Mouse (Mus musculus) gastrocnemius, postnatal 25 days (tissue): ENCODE data around the gene Foxp1. TPM values are rescaled to one million over a fixed set of nuclear protein-coding genes. Genes with fewer than 3 reads are reported as not detected.

ENCODE experiments used
- DNase-seq: peaks from one replicate; pipeline ENCODE4 v3.0.0; 2022
- total RNA-seq, 2 experiments: library from RNA; stranded (reverse); gene quantifications; 1 replicate in 1 of 2; 2 replicates in 1 of 2; pipeline ENCODE4 v1.2.3; 2021

Gene Foxp1
- total RNA-seq, 2 experiments from 2014 or later: 16.9 to 17.8 TPM

DNA sequence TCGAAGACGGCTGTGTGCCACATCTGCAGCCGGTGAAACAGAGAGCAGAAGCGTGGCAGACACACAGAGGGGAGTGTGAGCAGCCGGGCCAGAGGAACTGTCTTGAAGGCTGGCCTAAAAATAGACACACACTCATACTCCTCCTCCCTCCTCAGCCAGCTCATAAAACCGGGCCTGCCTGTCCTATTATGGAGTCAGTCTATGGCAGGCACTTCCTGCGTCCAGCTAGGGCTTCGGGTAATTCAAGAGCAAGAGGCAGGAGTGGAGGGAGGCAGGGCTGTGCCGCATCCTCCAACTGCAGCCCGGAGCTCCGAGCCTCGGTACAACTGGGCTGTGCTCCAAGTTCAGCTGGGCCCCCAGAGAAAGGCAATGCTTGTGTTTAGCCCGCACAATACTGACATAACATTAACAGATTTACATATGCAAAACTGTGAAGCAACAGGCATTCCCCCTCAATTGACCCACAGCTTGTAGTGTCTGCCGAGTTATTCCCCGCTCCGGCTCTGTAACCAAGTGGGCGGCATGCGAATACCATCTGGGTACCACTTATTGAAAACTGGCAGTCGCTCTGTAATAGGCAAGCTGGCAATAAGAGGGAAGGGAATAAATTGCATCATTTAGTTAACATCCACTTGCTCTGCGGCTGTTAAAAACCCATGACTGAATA, 37.2 kb downstream of the Foxp1 start:
- DNase-seq: peak; percentile 84

DNA sequence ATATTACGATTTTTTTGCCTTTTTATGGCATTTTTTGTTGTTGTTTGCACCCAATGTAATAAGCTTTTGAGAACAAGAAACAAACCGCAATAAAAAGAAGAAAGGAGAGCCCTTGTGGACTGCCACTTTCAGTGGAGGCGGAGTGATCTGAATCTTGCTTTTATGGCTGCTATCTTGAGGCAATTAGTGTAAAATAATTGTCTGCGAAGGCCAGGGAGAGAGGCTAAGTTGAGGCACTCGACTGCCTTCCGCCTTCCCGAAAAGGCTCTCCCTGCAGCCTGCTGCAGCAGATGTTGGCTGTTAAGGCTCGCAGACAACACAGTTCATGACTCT, 37.7 kb downstream of the Foxp1 start:
- DNase-seq: no peak

DNA sequence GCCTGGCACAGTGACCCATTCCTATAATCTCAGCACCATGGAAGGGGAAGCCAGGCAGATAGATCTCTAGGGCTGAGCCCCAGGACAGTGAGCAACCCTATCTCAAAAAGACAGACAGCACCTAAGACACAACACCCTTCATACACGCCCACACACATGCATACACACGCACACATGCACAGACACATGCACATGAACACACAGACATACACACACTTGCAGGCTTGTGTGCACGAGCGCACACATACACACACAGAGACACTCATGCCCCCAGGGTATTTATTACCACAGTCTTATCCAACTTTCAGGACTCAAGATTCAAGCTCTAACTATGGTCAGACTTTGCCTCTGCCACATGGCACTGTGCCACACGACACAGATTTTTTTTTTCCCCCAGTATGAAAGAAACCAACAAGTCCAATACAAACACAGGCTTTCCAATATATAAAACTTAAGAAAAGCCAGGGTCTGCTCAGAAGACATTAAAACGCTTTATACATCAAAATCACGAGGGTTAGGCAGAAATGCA, 38.3 kb downstream of the Foxp1 start:
- no peak for DNase-seq

DNA sequence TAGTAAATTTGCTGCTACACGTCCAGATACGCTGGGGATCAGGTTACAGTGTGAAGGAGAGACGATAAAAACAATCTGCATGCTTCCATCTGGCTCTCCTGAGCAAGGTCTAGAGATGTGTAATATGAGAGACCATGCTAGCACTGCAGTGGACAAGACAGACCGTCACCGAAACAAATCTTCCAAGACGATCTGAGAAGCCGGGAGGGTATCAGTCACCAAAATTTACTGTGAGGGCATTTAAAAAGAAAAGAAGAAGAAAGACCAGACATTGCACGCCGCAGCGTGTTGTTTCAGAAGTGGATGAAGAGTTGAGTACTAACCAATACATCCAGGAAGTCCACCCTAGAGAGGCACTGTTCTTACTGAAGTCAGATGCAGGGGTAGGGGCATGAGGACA, 39.0 kb downstream of the Foxp1 start:
- no peak for DNase-seq

DNA sequence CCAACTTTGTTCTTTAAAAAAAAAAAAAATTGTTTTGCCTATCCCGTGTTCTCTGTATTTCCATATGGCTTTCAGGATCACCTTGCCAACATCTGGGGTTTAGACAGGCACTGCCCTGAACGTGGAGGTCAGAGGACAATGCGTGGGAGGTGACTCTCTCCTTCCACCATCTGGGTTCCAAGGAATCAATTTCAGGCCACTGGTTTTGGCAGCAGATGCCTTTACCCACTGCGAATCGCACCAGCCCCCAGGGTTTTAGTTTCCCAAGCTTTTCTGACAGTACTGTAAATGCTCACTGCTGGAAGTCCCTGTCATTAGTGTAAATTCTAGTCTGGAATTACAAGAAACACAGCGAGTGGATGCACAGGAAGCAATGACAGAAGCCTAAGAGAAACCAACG, 41.0 kb downstream of the Foxp1 start:
- no peak for DNase-seq

DNA sequence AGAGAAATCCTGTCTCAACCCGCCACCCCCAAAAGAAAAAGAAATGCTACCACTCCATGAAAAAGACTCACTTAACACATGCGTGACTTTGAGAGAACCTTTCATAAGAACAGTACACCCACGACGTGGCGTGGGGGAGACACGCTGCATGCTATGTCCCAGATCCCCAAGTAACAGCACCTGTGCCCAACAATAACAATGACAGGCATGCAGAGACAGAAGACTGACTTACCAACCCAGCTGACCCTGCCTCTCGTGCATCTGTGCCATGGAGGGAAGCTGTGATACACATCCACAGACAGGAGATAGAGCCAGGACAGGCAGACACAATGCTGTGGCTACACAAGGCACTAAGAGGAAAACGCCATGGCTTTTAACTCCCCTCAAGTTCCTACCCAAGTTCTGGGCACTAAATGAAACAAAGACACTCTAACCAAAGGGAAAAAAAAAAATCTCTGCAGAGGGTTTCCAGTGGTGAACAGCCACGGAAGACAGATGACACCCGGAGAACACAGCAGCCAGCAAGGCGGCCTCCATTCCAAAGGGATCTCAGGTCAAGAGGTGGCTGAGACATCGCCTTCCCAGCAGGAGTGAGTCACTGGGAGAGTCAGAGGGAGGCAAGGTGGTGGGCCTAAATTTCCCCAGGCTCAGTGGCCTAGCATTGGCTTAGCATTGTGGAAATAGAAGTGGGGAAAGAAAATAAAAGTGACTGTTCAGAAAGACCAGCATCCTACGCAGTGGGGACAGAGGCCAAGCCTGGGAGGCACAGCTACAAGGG, 43.5 kb downstream of the Foxp1 start:
- DNase-seq: no peak

DNA sequence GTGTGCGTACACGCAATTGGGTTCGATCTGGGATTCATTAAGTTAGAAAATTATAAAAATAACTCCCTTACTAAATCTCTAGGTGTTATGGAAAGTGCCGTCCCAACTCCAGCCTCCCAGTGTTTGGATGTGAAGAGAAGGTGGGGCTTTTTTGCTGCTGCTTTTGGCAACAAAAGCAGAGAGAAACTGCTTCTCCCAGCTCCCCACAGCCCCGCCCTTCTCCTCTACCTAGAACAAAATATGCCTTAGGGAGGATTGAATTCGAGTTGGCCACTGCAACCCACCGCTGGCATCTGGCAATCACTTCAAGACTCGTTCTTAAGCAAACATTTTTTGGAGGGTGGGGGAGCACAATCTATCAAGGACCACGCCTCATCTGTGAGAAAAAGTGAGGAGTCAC, 47.5 kb downstream of the Foxp1 start:
- no peak for DNase-seq

DNA sequence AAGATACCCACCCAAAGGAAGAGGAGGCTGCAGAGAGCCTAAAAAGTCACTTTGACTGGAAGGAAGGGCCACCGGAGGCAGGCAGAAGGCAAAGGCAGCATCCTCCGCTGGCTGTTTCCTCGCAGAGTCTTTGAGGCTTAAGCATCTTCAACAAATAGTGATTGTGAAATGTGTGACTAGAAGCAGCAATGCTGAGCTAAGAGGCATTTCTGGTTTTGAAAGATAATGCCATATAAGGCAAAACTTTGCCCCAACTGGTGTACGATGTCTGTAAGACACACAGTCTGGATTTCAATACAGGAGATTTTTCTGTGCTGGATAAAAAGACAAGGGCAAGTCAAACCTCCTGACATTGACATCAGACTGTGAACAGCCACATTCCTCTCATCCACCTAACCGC, 51.6 kb downstream of the Foxp1 start:
- no peak for DNase-seq

DNA sequence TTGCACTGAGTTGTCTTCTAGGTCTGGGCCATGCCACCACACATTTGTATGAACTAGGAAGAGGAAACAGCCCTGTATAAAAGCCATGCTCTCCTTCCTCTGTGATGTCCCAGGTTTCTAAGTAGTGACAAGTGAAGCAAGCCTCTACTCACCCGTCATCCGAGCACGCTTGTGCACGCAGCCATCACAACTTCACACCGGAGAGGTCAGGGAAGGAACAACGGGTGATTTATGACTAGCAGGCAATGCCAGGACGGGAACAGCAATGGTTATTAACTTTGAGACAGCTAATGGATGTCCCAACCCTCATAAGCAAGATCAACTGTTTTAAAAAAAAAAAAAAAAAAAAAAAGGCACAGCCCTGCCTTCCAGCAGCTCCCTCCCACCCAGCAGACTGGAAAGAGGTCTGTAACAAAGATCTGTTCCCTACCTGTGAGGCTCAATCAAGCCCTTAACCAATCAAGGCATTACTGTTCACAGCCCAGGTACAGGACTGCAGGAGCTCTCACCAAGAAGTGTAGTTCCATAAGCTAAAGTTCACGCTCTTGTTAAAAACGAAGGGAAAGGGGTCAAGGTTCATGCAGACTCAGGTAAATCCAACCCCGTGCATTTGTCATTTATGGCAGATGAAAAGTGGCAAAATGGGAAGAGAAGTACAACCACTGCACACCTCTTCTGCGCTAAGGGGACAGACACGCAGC, 53.2 kb downstream of the Foxp1 start:
- no peak for DNase-seq

DNA sequence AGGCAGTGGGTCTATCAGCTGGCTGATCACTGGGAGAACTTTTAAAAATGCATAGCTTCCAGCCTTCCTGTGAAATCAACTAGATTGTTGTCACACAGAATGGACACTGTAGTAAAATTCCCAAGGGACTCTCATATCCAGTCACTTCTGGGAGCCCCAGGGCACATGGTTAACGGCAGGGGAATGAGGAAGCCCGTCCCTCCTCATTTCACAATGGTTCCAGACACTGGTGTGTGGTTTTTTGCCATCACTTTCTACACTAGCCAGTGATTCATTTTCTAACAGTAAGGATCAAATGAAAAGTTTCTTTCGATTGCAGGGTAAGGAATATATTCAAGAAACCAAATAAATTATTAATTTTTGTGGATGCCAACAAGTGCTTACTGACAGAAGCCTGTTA, 54.7 kb downstream of the Foxp1 start:
- DNase-seq: no peak

DNA sequence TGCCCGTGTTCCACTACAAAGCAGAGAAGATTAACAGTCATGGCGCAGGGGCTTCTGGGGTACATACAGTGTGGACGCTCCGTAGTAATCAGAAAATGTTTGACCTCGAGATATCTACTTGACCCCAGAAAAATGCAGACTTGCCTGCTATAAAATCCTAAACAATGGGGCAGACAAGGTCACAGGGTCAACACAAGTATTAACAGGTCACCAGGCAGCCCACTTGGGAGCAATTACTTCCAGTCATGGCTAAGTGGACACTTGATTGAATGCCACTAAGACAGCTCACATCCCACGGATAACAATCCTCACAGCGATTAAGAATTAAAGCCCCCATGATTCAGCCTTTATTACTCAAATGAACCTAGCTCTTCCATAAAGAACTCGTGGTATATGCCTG, 55.4 kb downstream of the Foxp1 start:
- no peak for DNase-seq

DNA sequence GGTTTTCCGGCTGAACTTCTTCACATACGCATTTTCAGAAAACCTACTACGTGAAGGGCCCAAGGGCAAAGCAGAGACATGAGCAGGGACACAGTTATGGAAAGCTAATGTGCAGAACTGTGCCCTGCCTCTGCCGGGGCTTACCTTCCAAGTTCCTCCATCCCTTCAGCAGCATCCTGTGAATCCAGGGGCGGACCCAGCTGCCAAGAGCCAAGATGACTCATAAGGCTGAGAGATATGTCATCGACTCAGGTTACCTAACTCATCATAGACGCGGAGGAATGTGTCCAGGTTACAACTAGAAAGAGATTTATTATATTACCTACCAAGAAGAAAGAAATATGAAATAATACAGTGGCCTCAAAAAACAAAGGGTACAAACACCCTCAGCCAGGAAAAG, 56.2 kb downstream of the Foxp1 start:
- no peak for DNase-seq

DNA sequence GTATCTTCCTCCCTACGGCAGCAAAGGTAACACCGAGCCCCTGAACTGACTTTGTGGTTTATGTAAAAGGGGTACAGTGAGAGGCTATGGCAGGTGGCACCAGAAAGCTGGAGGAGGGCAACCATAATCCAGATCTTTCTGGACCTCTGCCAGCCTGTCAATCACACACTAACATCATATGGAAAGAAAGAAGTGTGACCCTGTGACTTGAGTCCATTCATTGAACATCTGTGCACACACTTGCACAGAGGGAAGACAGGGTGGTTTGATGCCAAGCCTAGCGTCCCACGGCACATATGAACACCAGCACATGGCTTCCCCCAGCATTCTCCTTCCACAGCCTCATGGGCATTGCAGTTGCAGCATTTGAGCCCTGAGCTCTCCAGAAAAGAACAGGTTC, 58.1 kb downstream of the Foxp1 start:
- DNase-seq: no peak

DNA sequence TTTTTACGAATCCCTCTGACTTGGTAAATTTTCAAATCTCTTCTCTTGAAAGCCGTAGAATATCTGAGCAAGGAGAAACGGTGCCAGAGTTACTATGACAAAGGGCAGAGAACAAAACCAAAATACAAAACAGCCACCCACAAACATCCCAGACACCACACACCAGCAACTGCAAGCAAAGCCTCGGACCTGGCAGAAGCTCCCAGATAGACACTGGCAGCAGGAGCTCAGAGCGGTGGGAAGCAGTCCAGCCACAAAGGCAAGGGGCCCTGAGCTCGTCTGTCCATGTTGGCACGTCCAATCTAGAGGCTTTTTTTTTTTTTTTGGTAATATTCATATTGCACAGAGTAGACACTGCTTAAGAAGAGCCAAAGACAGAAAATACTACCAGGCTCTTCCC, 58.6 kb downstream of the Foxp1 start:
- DNase-seq: no peak

DNA sequence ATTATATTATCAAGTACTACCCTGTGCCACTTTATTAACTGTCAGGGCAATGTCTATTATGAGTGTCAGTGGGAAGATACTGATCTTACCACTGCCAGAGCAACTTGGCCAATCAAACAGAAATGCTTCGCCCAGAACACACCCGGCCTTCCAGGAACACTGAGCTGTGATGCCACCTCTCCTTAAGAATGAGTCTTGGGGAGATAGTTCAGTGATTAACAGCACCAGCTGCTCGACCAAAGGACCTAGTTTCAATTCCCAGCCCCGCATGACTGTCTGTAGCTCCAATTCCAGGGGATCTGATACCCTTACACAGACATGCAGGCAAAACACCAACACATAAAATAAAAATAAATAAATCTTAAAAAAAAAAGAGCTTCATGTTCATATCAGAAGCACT, 63.7 kb downstream of the Foxp1 start:
- DNase-seq: peak; percentile 31

DNA sequence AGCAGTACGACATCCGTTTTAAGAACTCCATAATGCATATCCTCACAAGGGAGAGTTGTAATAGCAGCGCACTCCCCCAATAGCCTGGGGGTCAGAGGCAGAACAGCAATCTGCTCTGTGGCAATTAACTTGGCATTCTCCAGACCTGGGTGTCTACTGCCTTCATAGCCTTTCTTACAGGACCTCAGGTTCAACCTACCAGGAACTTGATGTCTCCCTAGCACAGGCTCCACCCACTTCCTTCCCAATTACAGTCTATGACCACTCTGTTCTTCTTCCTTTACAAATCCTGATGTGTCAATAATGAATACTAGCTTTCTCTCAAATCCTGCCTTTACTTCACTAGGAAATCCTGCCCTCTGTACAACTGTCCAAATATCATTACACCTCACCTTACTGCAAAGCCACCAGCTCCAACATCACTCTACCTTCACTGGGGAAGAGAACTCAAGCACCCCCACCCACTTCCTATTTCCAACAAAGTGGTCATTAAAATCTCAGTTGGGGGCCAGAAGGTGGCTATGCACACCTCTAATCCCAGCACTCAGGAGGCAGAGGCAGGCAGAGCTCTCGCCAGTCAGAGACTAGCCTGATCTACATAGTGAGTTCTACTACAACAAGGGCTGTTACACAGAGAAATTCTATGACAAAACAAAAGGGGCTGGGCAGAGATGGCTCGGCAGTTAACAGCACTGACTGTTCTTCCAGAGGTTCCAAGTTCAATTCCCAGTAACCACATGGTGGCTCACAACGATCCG, 68.6 kb downstream of the Foxp1 start:
- no peak for DNase-seq

DNA sequence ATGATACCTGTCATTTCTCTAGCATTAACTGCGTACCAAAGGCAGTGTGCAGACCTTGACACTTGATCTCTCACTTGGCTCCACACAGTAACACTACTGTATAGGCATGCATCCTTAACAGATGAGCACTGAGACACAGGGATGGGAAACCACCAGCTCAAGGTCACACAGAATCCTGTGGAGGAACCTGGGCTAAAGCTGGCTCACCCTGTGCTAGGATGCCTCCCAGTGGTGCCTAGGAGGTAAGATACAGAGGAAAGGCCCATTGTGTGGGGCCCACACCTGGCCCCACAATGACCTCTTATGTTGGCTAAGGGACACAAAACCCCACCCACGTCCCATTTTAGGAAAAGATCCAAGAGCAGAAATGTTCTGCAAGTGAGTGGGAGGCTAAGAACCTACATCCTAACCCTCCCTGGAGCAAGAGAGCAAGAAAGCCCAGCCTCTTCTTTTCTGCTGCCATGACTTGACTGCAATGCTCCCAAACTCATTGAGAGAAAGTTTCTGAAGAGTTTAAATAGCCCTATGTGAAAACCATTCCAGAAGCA, 69.8 kb downstream of the Foxp1 start:
- no peak for DNase-seq

DNA sequence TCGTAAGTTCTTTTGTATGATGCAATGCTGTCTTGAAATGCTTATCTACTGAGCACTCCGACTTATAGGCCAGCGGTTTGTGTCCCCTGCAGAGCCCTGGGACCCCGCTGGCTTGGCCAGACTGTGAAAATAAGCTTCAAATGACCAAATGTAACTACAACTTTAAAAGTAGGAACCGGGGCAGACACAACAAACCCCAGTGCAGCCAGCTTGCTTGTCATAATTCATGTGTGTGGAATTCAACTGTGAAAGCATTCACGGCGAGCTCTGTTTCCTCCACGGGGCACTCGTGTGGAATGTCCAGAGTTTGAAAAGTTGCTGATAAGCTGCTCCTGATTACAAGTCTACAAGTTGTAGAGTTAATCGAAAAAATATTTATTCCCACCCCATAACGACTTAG, 71.0 kb downstream of the Foxp1 start:
- DNase-seq: no peak

DNA sequence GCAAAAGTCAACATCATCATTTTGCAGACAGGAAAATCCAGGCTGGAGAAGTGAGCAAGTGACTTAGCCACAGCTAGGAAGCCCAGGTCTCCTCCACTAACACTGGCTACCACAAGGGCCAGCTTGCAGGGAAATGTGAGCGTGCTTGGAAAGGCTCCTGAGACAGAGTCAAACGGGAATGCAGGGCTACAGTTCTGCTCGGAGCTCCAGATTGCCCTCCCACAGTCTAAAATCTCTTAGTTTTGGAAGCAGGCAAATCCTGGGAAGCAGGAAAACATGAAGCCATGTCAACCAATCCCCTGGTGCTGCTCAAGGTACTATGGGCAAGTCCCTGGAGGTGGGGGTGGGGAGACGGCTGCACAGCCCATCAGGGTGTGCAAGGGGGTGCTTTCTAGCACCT, 75.1 kb downstream of the Foxp1 start:
- no peak for DNase-seq

DNA sequence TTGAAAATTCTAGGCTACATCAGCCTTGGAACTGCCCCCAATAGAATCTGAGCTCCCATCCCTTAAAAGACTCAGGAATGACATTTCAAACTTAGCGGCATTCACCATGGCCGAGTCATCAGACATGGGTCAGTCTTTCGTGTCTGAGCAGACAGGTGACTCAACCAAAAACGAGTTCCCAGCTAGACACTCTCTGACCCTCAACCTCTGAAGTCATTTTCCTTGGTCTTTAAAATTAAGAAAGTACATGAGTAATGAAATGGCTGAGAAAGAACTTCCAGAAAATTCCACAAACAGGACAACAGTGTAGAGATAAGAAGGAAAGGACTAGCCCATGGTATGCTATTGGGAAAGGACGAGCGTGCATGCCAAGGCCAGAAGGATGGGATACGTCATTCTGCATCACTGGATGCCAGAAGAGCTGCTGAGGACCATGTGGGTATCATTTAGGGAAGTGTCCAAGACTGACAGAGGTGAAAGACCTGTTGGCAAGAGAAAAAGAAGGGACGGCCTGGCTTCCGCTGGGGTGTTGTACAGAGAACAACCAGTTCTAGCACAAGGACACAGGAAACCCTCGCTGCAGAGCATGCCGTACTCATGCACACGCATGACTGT, 75.6 kb downstream of the Foxp1 start:
- DNase-seq: no peak

DNA sequence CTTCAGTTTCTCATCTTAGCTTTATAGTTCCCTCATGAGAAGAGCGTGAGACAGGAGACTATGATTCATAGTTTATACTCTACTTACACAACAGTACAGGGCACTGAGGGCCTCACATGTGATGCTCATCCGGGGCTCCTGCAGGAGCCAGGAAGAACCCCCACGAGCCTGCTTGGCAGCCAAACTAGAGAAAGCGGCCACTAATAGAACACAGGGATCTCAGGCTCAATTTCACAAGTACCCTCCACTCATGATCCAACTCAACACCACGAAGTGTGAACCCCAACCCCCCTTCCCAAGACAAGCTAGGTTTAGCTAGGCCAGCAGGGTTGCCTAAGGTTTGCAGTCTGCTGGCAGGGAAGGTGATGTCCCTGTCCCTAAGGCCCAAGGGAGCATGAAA, 79.1 kb downstream of the Foxp1 start:
- peak; percentile 63 for DNase-seq

DNA sequence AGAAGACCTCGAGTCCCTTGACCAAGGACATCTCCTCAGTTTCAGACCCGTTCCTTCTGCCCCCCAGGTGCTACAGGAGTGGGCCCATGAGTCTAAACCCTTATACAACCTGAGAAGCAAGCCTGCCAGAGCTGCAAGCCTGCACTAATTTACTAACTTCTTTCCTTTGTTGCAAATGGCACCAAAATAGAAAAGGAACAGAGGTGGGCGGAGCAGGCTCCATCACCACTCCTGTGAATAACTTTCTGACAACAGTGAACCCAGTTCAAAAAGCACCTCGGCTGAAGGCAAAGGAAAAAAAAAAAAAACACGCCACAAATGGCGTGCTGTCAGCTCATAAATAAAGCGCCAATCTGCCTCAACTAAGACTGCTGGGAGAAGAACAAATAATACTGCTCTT, 81.4 kb downstream of the Foxp1 start:
- DNase-seq: no peak
